Mouse (Mus musculus) myocyte (in vitro differentiated cells): ENCODE data around the gene Zbtb21.

Source experiments
- CEBPB ChIP-seq: IDR thresholded peaks from 2 replicates; pipeline ENCODE4 v1.6.1; 2011; ENCODE audit warnings: mild to moderate bottlenecking, moderate library complexity; ENCODE audit not compliant: poor library complexity, insufficient read depth, severe bottlenecking
- MAX ChIP-seq: IDR thresholded peaks from one replicate; pipeline ENCODE4 v1.6.1; 2011; ENCODE audit warnings: low read depth, mild to moderate bottlenecking, control low read depth
- MYOG ChIP-seq, 3 experiments: IDR thresholded peaks; one replicate each; pipeline ENCODE4 v1.6.1; 2011; ENCODE audit warnings: control low read depth in 2 of 3, low read depth in 2 of 3, mild to moderate bottlenecking in 2 of 3; ENCODE audit not compliant: insufficient read length in 2 of 3, control insufficient read depth in 1 of 3, insufficient read depth in 1 of 3
- POLR2A ChIP-seq: IDR thresholded peaks from one replicate; pipeline ENCODE4 v1.6.1; 2011; ENCODE audit warnings: low read depth, mild to moderate bottlenecking, control low read depth, moderate library complexity; ENCODE audit not compliant: insufficient read length
- POLR2AphosphoS2 ChIP-seq: IDR thresholded peaks from one replicate; pipeline ENCODE4 v1.6.1; 2011; ENCODE audit warnings: low read depth, control low read depth; ENCODE audit not compliant: insufficient read length
- TCF12 ChIP-seq: IDR thresholded peaks from one replicate; pipeline ENCODE4 v1.6.1; 2011; ENCODE audit warnings: mild to moderate bottlenecking, control low read depth; ENCODE audit not compliant: poor library complexity, insufficient read depth, severe bottlenecking
- TCF3 ChIP-seq: IDR thresholded peaks from one replicate; pipeline ENCODE4 v1.6.1; 2011; ENCODE audit warnings: low read depth, control low read depth; ENCODE audit not compliant: insufficient read length
- USF1 ChIP-seq: IDR thresholded peaks from one replicate; pipeline ENCODE4 v1.6.1; 2011; ENCODE audit warnings: low read depth, mild to moderate bottlenecking, control low read depth, moderate library complexity

- TF ChIP-seq POLR2A (peak; percentile 87), USF1 (no peak), MAX (no peak), MYOG (IDR thresholded peaks at IDR 0.05; ENCODE audit: control insufficient read depth in 1 of 3, insufficient read depth in 1 of 3, insufficient read length in 2 of 3, low read depth in 2 of 3) (peak in 2 of 3 experiments; percentile 17 to 35), TCF3 (no peak), TCF12 (no peak), POLR2AphosphoS2 (peak; percentile 87), CEBPB (no peak)
Observed at GRCm38 (mm10) chr16:97921961-97922778, 40.3 kb downstream of the Zbtb21 start.
